Mouse (Mus musculus): ENCODE results near the gene Hus1.

The Hus1 gene

DNA sequence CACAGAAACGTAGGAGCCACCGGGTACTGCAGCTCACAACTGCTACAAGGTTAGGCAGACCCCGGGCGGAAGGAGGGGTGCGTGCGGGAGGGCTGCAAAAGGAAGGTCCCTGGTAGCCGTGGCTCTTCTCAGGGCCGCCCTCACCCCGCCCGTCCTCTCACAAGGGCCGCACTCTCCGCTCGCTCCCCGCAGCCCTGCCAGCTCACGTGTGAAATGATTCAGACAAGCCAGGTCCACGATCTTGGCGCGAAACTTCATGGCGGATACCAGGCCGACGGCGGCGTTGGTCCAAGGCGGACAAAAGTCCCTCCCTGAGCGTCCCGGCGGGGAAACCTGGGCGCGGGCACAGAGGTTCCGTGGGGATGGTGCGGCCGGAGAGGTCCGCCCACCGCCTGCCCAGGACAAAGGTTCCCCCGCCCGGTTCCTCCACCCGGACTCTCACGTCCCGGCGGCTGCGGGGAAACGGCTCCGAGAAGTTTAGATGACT is at the start of gene Hus1:
TSS of gene Hus1 (minus strand) at position 339 of the 487 bp plus-strand sequence.
- peak; percentile 59 to 64 for DNase-seq

DNA sequence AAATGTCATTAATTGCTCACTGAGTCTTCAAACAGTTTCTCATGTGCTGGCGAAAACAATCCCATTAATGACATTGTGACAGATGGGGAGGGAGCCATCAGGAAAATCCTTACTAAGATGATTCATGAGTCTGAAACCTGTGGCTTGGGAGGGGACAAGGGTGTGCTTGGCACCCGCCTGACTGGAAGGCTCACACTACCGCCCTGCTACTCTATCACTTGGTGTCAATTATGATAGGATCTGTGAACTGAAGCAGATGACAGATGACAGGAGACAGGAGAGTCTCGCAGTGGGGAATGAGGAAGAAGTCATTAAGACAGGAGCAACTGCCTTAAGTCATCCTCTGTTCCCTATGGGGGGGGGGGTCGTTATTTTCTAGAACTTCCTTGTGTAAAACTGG is 49.5 kb upstream of the Hus1 start:
- no peak for DNase-seq

DNA sequence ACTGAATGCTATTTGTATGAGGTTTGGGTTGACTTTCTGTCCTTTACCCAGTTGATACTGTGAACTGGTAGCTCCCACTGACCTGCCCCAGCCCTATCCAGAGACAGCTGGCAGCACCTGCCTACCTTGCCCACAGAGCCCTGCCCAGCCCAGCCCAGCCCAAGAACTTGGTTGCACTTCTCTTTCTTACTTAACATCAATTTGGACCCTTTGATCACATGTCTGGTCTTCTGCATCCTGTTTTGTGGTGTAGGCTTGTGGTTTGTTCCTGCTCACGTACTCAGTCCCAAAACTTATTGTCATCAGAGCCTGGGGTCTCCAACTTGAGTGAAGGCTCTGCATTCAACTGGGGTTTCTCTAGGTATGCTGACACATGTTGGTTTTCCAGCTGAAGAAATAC is 49.0 kb upstream of the Hus1 start:
- no peak for DNase-seq

GRCm38 (mm10) chr11:9057711-9058110 is 46.7 kb upstream of the Hus1 start:
- DNase-seq = no peak

- DNase-seq = no peak
These were observed 45.9 kb upstream of the Hus1 start for GRCm38 (mm10) chr11:9056937-9057336.

DNA sequence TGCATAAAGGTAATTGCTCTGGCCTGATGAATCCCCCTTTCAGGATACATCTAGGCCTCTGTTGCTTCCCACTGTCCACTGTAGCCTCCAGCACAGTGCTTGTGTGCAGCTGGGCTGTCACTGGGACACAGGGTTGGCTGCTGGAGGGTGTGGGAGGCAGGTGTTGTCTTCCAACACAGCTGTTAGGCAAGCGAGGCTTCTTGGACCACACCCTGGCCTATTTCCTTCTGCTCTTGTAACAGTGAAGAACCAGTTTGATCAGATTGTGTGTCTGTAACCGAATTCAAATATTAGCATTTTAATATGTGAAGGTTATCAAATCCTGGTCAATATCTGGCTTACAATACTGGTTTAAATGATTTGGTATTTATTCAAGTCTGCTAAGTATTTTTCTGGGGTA is 40.9 kb upstream of the Hus1 start:
- DNase-seq = no peak

GRCm38 (mm10) chr11:9050241-9050640 is 39.2 kb upstream of the Hus1 start:
- no peak for DNase-seq

DNA sequence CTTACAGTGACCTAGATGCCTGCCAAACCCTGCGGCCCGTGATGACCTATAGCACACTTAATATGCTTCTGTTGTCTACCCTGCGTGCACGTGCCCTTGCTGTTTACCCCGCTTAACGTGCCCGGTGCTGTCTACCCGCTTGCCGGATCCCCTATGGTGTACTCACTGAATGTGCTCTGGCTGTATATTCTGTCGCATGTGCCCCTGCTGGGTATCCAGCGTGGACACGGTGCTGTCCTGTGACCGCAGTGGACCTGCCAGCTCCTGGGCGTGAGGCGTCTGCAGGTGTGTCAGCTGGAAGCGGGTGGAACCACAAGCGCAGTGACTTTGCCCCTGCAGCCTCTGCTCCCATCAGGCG is 37.7 kb upstream of the Hus1 start, which contains the start of gene Sun3:
TSS of gene Sun3 (minus strand) at position 289 of the 358 bp plus-strand sequence.
- no peak for DNase-seq

DNA sequence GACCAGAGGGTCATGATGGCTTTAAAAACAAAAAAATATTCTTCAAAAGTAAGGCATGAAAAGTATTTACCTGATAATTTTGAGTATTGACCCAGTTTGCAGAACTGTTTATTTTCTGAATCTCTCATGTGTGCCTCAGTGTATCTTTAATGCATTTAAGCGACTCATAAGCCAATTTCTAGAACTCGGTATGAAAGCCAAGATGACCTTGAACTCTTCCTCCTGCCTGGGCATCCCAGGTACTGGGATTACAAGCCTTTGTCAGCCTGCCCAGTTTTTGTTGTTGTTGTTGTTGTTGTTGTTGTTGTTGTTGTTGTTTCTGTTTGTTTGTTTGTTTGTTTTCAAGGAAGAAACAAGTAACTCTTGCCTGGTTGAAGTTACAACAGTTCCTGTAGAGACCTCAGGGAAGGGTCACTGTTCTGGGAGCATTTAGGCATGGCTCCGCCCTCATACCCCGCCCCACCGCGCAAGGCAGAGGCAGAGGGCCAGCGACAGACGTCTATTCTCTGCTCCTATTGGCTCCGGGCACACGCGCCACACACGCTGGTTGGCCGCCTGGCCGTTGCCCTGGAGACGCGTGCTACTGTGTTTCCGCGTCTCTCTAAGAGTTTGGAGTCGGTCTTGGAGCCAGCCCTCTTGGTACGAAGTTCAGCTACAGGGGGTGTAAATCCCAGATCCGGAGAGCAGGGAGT is 37.2 kb upstream of the Hus1 start, which contains the start of gene Gm11992:
TSS of gene Gm11992 (plus strand) at position 584 of the 692 bp plus-strand sequence.
- peak; percentile 40 to 54 for DNase-seq

DNA sequence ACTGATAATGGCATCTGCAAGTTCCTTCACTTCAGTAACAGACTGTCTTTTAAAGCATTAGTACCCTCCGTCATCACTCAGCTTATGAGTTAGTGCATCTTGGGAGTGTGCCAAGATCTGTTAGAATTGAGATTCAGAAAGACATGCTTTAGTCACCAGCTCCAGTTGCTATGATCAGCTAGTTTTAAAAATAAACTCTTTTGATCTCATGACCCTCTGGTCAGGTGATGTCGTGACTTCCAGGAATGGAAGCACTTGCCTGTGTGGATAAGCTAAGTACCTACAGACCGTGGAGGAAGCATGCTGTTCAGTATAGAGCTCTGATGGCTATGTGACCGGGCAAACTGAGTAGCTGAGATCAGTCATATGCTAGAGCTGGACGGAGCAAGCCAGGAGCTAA is 36.1 kb upstream of the Hus1 start:
- DNase-seq = no peak

DNA sequence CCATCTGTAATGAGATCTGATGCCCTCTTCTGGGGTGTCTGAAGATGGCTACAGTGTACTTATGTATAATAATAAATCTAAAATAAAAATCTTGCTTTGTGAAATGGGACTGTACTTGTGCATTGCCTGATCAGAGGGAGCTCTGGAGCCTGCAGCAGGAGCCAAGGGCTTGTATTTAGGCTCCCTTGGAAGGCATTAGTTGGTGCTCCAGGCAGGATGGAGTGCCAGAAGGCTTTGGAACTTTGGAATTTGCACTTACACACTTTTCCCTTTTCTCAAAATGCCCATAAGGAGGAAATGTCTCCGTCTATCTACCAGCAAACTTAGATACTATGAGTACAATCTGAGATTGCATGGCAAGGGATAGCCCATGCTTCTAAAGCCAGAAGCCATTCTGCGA is 35.6 kb upstream of the Hus1 start:
- no peak for DNase-seq

DNA sequence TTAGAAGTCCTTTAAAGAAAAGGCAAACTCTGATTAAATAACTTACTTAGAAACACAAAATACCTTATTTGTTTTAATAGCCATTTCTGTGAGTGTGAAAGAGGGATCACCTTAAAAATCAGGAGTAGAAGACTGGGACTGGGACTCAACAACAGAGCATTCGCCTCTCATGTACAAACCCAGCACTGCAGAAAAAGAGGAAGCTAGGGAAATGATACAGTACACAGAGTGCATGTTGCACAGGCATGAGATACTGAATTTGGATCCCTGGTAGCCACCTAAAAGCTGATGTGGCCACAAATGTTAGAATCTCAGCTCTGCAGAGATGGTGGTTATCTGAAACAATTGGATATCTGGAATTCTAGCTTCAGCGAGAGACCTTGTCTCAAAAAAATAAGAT is 20.5 kb upstream of the Hus1 start:
- DNase-seq = no peak

GRCm38 (mm10) chr11:9025211-9025610 is 14.2 kb upstream of the Hus1 start:
- DNase-seq = no peak

- DNase-seq = no peak
These were observed 13.8 kb upstream of the Hus1 start for GRCm38 (mm10) chr11:9024782-9025181.

- no peak for DNase-seq
These were observed 9.2 kb upstream of the Hus1 start for GRCm38 (mm10) chr11:9020207-9020606.

DNA sequence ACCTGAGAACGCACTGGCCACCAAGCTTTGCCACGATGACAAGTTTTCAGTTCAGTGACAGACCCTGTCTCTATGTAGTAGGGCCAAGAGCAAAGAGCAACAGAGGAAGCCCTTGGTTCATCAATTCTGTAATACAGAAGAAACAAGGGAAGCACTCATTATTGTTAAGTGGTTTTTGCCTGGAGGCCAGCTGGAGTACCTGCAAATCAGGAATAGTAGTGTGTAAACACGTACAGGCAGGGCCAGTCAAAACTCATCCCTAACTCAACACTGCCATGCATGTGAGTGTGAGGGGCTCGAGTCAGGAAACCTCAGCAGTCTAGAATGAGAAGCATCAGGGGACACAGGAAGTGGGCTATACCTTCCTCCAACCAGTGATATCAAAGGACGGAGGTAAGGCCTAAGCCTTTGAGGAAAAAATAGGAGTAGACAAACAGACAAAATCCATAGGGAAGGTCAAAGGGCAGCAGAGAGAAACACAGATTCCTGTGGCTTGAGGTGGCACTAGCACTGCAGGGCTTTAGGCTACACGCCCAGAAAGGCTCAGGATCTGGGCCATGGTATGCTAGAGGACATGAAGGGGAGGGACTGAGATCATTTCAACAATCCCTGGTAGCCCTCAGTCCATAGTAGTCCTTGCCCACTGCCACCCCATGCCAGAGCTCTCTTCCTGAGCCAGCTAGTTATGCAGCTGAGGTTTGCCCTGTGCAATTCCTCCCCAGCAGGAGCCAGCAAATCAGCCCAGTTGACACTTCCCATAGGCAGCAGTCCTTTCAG is 7.7 kb upstream of the Hus1 start:
- DNase-seq = no peak

- DNase-seq = no peak
These were observed 3.7 kb upstream of the Hus1 start for GRCm38 (mm10) chr11:9014740-9015139.

DNA sequence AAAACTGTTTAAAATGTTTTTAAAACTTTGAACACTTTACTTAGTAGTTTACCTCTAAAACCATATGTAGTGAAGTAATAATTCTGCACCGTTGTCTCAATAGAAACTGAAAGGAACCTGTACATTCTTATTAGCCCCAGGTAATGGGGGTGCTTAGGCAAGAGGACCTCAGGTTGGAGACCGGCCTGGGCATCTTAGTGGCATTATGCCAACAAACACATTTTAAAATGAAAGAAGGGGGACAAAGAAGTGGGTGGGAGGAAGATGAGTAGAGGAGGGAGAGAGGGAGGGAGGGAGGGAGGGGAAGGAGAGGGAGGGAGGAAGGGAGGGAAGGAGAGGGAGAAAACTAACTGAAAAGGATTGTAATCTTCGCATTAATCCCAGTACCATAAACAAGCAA is 357 bp upstream of the Hus1 start:
- no peak for DNase-seq

DNA sequence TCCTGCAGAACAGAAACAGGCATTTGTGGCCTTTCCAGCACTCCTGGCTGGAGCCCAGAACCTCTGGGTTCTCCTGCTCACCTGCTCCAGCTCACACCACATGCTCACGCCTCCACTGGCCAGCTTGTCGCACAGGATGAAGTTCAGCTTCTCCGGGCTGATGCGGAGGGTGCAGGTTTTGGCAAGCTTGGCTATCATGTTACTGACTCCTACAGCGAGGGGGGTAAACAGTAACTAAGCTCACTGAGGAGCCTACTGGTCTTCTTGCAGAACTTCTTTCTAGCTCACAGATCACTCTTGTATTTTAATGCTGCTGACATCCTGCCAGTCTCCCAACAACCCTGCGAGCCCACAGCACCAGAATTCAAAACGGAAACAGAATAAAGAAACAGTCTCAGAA is 575 bp downstream of the Hus1 start:
- peak in 1 of 2 experiments; percentile 11 for DNase-seq

- DNase-seq = no peak
These were observed 2.2 kb downstream of the Hus1 start for GRCm38 (mm10) chr11:9008761-9009160.

- no peak for DNase-seq
These were observed 22.9 kb downstream of the Hus1 start for GRCm38 (mm10) chr11:8988084-8988483.

GRCm38 (mm10) chr11:8986058-8986457 is 24.9 kb downstream of the Hus1 start:
- no peak for DNase-seq

GRCm38 (mm10) chr11:8983237-8983861 is 27.6 kb downstream of the Hus1 start:
- peak; percentile 15 to 32 for DNase-seq

- no peak for DNase-seq
These were observed 32.8 kb downstream of the Hus1 start for GRCm38 (mm10) chr11:8978154-8978553.

All from thymus, adult 18-20 months (tissue).